Mouse (Mus musculus): ENCODE results near the gene Cul9.

Gene Cul9

DNA sequence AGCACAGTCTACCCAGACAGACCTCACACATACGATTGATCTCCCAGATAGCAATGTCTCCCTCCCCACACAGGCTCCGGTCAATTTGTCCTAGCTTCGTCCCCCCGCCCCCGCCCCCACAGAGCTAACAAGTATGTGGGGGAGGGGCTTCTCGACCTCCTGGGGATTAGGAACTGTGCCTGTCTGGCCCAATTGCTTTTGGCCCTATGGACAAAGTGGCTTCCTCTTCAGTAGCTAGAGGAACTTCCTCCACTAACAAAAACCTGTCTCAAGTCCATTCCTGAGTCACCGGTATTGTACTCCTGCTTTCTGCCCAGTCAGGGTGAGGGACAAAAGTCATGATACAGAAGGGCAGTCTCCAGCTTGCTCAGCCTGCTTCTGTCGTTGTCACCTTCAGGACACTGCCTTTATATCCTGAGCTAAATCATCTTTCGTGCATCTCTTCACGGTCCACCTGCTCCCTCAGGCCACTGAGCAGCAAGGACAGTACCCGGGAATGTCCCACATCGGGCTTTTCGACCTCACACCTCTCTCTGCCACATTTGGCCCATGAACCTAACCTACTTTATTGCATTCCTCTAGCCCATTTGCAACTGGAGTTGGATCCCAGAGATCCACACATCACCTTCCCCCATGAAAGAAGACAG, 92.8 kb downstream of the Cul9 start:
- DNase-seq (ENCODE audit: low spot score in 2 of 2), result no peak

DNA sequence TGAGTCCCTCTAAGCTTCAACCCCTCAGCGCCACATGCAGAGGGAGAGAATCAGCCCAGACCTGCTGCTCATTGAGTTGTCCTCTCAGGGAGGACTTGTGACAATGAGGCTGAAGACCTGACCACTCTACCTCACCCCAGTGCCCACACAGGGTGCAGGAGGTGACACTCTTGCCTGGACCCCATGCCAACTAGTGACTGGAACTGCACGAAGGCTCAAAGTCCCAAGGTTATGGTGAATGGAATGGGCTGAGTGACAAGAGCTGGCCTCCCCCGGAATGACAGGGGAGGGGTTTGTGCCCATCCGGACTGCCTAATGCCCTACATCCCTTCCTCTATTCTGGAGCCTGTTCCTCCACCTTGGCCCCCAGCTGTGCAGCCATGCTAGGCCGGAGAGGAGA, 93.5 kb downstream of the Cul9 start:
- DNase-seq (ENCODE audit: low spot score in 2 of 2), result no peak
